Mouse (Mus musculus): ENCODE results near the gene Rap1gap2. TPM values are rescaled to one million over a fixed set of nuclear protein-coding genes. Genes with fewer than 3 reads are reported as not detected.
A peak's percentile ranks its signal among the peaks of the same experiment; 100 is the strongest.

Rap1gap2 gene
- total and polyA plus RNA-seq, 2 experiments from 2014 or later = 12.1 to 49.1 TPM

DNA sequence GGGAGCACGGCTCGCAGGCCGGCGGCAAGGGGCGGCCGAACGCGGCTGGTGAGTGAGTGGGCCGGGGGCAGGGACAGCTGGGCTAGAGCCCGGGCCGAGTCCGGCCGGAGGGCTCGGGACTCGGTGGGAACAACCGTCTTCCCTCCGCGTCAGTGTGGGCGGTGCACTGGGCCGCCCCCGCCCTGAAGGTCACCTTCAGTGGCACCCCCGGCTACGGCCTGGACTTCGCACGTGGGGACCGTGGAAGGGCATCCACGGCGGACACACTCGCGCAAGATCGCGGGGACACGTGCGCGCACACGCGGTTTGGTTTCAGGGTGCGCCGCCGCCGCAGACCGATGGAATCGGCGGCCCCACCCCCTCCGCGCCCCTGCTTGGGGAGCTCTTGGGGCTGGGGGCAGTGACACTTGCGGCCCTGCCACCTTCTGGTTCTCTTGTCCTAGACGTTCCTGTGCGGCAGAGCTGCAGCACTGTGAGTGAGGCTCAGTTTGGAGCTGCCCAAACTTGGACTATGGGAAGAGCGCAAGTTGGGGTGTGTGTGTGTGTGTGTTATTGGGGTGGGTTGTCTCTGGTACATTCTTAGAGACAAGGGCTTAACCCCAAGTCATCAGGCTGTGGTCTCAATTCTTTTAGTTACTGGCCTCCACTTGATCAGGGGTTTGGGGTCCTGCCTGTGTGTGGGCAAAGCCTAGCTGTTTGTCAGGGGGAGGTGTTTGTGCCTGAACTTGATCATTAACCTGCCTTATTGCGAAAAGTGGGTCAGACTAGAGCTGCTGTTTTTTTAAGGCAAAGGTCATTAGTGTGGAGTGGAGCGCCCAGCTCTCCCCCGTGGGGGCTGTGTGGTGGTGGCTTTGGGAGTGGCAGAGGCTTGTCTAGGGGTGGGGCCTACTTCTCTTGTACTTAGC, 39.2 kb upstream of the Rap1gap2 start:
- Histone ChIP-seq H3K9me3 (ENCODE audit: low read length) (no peaks in the 10 kb centered on the region), H3K4me1 (ENCODE audit: insufficient read depth, low read length) (peaks cover 18% of the 10 kb centered on the region; the same call in 1 of the 2 replicates), H3K36me3 (ENCODE audit: insufficient read depth, low read length) (no peaks in the 10 kb centered on the region), H3K4me2 (ENCODE audit: low read depth, low read length, poor library complexity, severe bottlenecking) (peak overlapping the region; percentile 90), H3K27me3 (ENCODE audit: insufficient read depth, low read length) (no peaks in the 10 kb centered on the region), H3K27ac (ENCODE audit: low read depth, low read length) (peak overlapping the region; percentile 71), H3K4me3 (ENCODE audit: low read depth, low read length) (peak overlapping the region; percentile 96), H3K9ac (replicated peaks; ENCODE audit: low read length, poor library complexity, severe bottlenecking) (peak overlapping the region; percentile 80)
- no peak for TF ChIP-seq CTCF (IDR thresholded peaks at IDR 0.05)
- DNase-seq (ENCODE audit: low spot score) (peak; percentile 19), ATAC-seq (ENCODE audit: low FRiP score) (peak; percentile 57)
- 2% methylated on average over 38 of the region's 53 CpGs for WGBS

GRCm38 (mm10) chr11:74649095-74649646, 38.5 kb upstream of the Rap1gap2 start, which contains the start of gene Cluh:
Cluh (plus strand) TSS chr11:74649495.
- H3K4me1 ChIP-seq (ENCODE audit: insufficient read depth, low read length) = peaks cover 18% of the 10 kb centered on the region; the same call in 1 of the 2 replicates
- no peaks in the 10 kb centered on the region for H3K9me3 ChIP-seq (ENCODE audit: low read length)
- peak; percentile 92 for ATAC-seq (ENCODE audit: low FRiP score)
- no peaks in the 10 kb centered on the region for H3K27me3 ChIP-seq (ENCODE audit: insufficient read depth, low read length)
- H3K4me2 ChIP-seq (ENCODE audit: low read depth, low read length, poor library complexity, severe bottlenecking) = peak within 1 kb of the TSS; percentile 90
- H3K4me3 ChIP-seq (ENCODE audit: low read depth, low read length) = peak within 1 kb of the TSS; percentile 96
- peak within 1 kb of the TSS; percentile 71 for H3K27ac ChIP-seq (ENCODE audit: low read depth, low read length)
- peak within 1 kb of the TSS; percentile 80 for H3K9ac ChIP-seq (replicated peaks; ENCODE audit: low read length, poor library complexity, severe bottlenecking)
- TF ChIP-seq CTCF (IDR thresholded peaks at IDR 0.05) = no peak
- peak; percentile 95 for DNase-seq (ENCODE audit: low spot score)
- 0% methylated on average over 31 of the region's 58 CpGs for WGBS
- no peaks in the 10 kb centered on the region for H3K36me3 ChIP-seq (ENCODE audit: insufficient read depth, low read length)

GRCm38 (mm10) chr11:74648676-74649075, 38.0 kb upstream of the Rap1gap2 start:
- Histone ChIP-seq H3K27me3 (ENCODE audit: insufficient read depth, low read length) (no peaks in the 10 kb centered on the region), H3K9ac (replicated peaks; ENCODE audit: low read length, poor library complexity, severe bottlenecking) (peak overlapping the region; percentile 80), H3K4me3 (ENCODE audit: low read depth, low read length) (peak overlapping the region; percentile 96), H3K4me2 (ENCODE audit: low read depth, low read length, poor library complexity, severe bottlenecking) (peak overlapping the region; percentile 90), H3K9me3 (ENCODE audit: low read length) (no peaks in the 10 kb centered on the region), H3K27ac (ENCODE audit: low read depth, low read length) (peak overlapping the region; percentile 71), H3K4me1 (ENCODE audit: insufficient read depth, low read length) (peaks cover 18% of the 10 kb centered on the region; the same call in 1 of the 2 replicates), H3K36me3 (ENCODE audit: insufficient read depth, low read length) (no peaks in the 10 kb centered on the region)
- WGBS = 0% methylated on average over 1 of the region's 1 CpGs
- no peak; the same call in 1 of the 2 replicates for ATAC-seq (ENCODE audit: low FRiP score)
- TF ChIP-seq CTCF (IDR thresholded peaks at IDR 0.05) = no peak
- no peak for DNase-seq (ENCODE audit: low spot score)

GRCm38 (mm10) chr11:74647966-74648365, 37.3 kb upstream of the Rap1gap2 start:
- Histone ChIP-seq H3K9ac (replicated peaks; ENCODE audit: low read length, poor library complexity, severe bottlenecking) (no peak overlapping the region), H3K4me1 (ENCODE audit: insufficient read depth, low read length) (peaks cover 14% of the 10 kb centered on the region; the same call in 1 of the 2 replicates), H3K4me2 (ENCODE audit: low read depth, low read length, poor library complexity, severe bottlenecking) (no peak overlapping the region), H3K27me3 (ENCODE audit: insufficient read depth, low read length) (no peaks in the 10 kb centered on the region), H3K27ac (ENCODE audit: low read depth, low read length) (no peak overlapping the region), H3K36me3 (ENCODE audit: insufficient read depth, low read length) (no peaks in the 10 kb centered on the region), H3K9me3 (ENCODE audit: low read length) (no peaks in the 10 kb centered on the region), H3K4me3 (ENCODE audit: low read depth, low read length) (no peak overlapping the region)
- TF ChIP-seq CTCF (IDR thresholded peaks at IDR 0.05) = no peak
- WGBS = 88% methylated on average over 1 of the region's 1 CpGs
- no peak for ATAC-seq (ENCODE audit: low FRiP score)
- DNase-seq (ENCODE audit: low spot score) = no peak

DNA sequence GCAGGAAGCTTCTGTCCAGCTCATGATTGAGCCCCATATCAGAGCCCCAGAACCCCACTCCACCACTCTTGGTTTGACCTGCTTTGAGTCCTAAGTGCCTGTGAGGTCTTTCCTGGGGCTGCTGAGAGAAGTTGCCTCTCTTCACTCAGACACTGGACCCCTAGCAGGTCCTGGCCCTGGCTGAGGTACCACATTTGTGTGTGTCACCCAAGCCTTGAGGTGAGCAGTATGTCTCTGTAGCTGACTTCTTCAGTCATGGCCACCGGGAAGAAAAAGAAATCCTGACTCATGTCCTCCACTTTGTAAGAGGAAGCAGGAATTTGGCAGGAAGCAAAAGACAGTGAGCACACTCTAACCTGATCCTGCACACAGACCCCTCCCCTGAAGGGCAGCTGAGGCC, 28.9 kb upstream of the Rap1gap2 start:
- Histone ChIP-seq H3K9me3 (ENCODE audit: low read length) (no peaks in the 10 kb centered on the region), H3K9ac (replicated peaks; ENCODE audit: low read length, poor library complexity, severe bottlenecking) (no peak overlapping the region), H3K4me1 (ENCODE audit: insufficient read depth, low read length) (peaks cover 3% of the 10 kb centered on the region; the same call in 1 of the 2 replicates), H3K36me3 (ENCODE audit: insufficient read depth, low read length) (peaks cover 3% of the 10 kb centered on the region; the same call in 1 of the 2 replicates), H3K27me3 (ENCODE audit: insufficient read depth, low read length) (no peaks in the 10 kb centered on the region), H3K4me2 (ENCODE audit: low read depth, low read length, poor library complexity, severe bottlenecking) (no peak overlapping the region), H3K27ac (ENCODE audit: low read depth, low read length) (no peak overlapping the region), H3K4me3 (ENCODE audit: low read depth, low read length) (no peak overlapping the region)
- 75% methylated on average over 1 of the region's 1 CpGs for WGBS
- DNase-seq (ENCODE audit: low spot score) (no peak), ATAC-seq (ENCODE audit: low FRiP score) (no peak)
- no peak for TF ChIP-seq CTCF (IDR thresholded peaks at IDR 0.05)
